Mouse (Mus musculus): Measurements from ENCODE around the gene Tenm4. TPM values are rescaled to one million over a fixed set of nuclear protein-coding genes. Genes with fewer than 3 reads are reported as not detected.

Gene Tenm4
- total RNA-seq, 2 experiments from 2014 or later = 1.1 to 5.7 TPM

DNA sequence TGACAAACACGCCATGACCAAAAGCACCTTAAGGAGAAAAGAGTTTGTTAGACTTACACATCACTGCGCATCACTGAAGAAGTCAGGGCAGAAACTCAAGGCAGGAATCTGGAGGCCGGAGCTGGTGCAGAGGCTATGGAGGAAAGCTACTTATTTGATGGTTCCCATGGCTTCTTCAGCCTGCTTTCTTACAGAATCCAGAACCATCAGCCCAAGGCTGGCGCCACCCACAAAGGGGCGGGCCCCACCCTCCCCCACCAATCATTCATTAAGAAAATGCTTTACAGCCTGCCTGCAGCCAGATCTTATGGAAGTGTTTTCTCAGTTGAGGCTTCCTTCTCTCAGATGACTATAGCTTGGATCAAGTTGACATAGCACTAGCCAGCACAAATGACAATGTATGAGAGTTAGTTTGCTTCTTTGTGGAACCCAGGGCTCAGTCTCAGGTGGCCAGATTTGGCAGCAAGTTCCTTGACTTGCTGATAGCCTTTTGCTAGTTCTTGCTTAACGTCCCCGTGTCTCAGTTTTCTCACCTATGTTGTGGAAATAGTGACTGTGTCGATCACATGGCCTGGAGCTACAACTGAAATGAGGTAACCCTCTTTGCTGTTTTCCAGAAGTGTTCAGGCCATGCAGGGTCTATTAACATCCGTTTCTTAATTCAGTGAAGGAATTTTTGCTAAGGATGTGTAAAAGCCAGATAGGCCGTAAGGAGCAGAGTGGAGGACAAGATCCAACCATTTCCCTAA lies 32.9 kb downstream of the Tenm4 start:
- no peak for DNase-seq

- no peak for DNase-seq
Observed at GRCm38 (mm10) chr7:96204809-96205350, 33.8 kb downstream of the Tenm4 start.

- DNase-seq = no peak
Observed at GRCm38 (mm10) chr7:96207071-96207470, 36.0 kb downstream of the Tenm4 start.

GRCm38 (mm10) chr7:96209783-96210524 lies 38.9 kb downstream of the Tenm4 start:
- DNase-seq = no peak

- no peak for DNase-seq
Observed at GRCm38 (mm10) chr7:96210525-96211369, 39.7 kb downstream of the Tenm4 start.

DNA sequence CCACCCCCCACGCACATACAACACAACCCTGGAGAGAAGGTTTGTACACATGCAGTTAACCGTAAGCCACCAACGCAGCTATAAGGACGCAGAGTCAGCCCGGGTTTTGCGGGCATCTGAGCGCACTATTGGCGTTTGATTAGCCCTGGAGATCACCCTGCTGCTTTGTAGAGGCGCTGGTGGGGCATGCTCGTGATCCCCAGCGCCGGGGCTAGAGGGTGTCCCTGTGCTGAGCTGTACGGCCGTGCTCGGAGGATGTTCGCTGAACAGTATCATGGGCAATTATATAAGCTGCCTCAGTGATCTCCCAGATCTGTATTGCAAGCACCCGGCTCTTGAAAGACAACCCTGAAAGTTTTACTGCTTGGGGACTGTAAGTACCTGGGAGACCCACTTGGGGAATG lies 40.6 kb downstream of the Tenm4 start:
- no peak for DNase-seq

DNA sequence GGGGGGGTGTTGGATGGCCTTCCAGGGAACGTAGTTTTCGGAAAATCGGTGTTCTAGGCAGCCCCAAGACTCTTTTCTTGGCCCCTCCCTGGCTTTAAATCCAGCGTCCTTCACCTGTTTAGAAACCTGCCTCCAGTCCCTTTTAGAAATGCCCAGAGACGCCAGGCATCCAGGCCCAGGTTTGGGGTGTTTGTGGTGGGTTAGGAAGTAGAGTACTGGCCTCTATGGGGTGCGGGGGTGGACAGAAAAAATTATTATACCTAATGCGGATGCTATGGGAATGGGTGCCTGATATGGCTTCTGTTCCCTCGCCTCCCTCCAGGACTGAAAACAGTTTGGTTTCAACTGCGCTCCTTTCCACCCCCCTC lies 41.2 kb downstream of the Tenm4 start:
- DNase-seq = no peak

GRCm38 (mm10) chr7:96212592-96213541 lies 41.8 kb downstream of the Tenm4 start:
- no peak for DNase-seq

GRCm38 (mm10) chr7:96213741-96214140 lies 42.7 kb downstream of the Tenm4 start:
- DNase-seq = no peak

- DNase-seq = no peak
Observed at GRCm38 (mm10) chr7:96214876-96215275, 43.8 kb downstream of the Tenm4 start.

- no peak for DNase-seq
Observed at GRCm38 (mm10) chr7:96215894-96216509, 45.0 kb downstream of the Tenm4 start.

DNA sequence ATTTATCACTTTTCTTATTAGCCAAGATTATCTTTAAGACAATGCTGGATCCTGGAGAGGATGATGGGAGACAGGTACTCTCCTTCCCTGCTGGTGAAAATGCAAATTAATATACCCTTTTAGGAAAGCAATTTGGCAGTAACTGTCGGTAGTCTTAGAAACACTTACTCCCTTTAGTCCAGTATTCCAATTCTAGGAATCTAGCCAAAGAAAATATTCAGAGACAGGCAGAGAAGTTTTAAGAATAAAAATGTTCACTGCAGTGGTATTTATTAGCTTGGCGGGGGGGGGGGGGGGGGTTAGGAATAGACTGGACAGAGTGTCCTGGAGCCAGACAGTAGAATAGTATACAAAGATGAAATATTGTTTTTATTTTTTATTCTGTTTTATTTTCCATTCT lies 48.3 kb downstream of the Tenm4 start:
- DNase-seq = no peak

- DNase-seq = no peak
Observed at GRCm38 (mm10) chr7:96220647-96221046, 49.6 kb downstream of the Tenm4 start.

DNA sequence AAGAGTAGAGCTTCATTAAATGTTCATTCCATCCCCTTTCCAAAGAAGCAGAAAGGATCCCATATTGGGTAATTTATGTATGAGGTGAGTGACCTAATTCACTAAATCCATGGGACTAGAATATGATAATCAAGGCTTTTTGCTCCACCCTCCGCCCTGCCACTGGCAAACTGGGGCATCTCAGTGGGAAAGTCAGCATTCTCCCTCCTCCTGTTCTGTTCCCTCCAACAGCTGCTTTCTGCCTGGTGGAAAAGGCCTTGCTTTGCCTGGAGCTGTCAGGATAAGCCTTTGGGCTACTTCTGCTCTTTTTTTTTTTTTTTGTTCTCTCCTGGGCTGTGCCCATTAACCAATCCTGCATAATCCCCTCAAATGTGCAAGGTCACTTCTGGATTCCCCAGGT lies 51.5 kb downstream of the Tenm4 start:
- DNase-seq = no peak

- no peak for DNase-seq
Observed at GRCm38 (mm10) chr7:96228562-96229268, 57.7 kb downstream of the Tenm4 start.

GRCm38 (mm10) chr7:96230006-96230719 lies 59.1 kb downstream of the Tenm4 start:
- no peak for DNase-seq

- DNase-seq = no peak
Observed at GRCm38 (mm10) chr7:96230720-96231241, 59.7 kb downstream of the Tenm4 start.

GRCm38 (mm10) chr7:96235847-96236246 lies 64.8 kb downstream of the Tenm4 start:
- DNase-seq = no peak

- DNase-seq = peak; percentile 20
Observed at GRCm38 (mm10) chr7:96240661-96241060, 69.6 kb downstream of the Tenm4 start.

Data from gastrocnemius, postnatal 25 days (tissue).